Mouse (Mus musculus): ENCODE measurements around the gene Zfpm1. TPM values are rescaled to one million over a fixed set of nuclear protein-coding genes. Genes with fewer than 3 reads are reported as not detected.

Gene Zfpm1
- 23.6 and 24.6 TPM in 2 replicates for total RNA-seq (2021)
- long read RNA-seq, experiment 1, transcript Zfpm1-201 (10 exons, 3,390 nt): major isoform, 13 of 25 reads
- long read RNA-seq, experiment 1, partial matches to known transcripts: 7 of 25 reads
- long read RNA-seq, experiment 1, other reads (novel, unspliced or antisense): 5 of 25 reads
- long read RNA-seq, experiment 2, transcript Zfpm1-201 (10 exons, 3,390 nt): major isoform, 14 of 23 reads
- long read RNA-seq, experiment 2, partial matches to known transcripts: 3 of 23 reads
- long read RNA-seq, experiment 2, other reads (novel, unspliced or antisense): 6 of 23 reads

GRCm38 (mm10) chr8:122282035-122282358 is at the start of gene Zfpm1:
TSS of gene Zfpm1 (plus strand) at chr8:122282141.
- DNase-seq: no peak

- DNase-seq: peak; percentile 66
These were observed 47.9 kb upstream of the Zfpm1 start for GRCm38 (mm10) chr8:122234055-122234454.

DNA sequence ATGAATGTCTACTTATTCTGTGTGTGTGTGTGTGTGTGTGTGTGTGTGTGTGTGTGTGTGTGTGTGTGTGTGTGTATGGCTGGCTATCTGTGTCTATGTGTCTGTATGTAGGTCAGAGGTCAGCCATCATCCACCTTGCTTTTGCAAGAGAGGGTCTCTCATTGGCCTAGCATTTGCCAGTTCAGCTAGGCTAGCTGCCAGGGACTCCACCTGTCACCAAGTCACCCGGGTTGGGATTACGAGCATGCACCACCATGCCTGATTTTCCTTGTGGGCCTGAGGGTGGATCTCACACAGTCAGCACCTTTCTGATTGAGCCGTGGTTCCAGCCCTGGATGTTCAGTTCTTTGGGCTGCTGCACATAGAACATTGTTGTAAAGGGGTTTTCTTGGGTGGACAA is 45.4 kb upstream of the Zfpm1 start:
- DNase-seq: no peak

DNA sequence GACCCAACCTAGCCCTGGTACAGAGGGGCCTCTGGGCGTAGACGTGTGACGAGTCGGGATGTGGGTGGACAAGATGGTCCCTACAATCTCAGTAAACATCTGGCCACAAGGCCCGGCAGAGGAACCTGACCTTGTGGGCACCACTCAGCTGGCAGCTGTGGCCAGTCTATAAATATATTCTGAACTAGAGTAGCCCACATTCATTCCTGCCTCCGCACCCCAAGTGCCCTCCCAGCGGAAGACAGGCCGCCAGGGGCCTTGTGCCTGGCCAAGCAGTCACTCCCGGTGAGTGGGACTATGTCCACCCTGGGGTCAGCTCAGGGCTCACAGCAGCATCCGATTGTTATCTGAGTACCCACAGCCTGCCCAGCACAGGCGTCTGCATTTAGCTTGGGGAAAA is 43.7 kb upstream of the Zfpm1 start:
- no peak for DNase-seq

- DNase-seq: no peak
These were observed 43.2 kb upstream of the Zfpm1 start for GRCm38 (mm10) chr8:122238731-122239130.

GRCm38 (mm10) chr8:122240241-122241026 is 41.5 kb upstream of the Zfpm1 start:
- no peak for DNase-seq

- no peak for DNase-seq
These were observed 38.6 kb upstream of the Zfpm1 start for GRCm38 (mm10) chr8:122243310-122243709.

GRCm38 (mm10) chr8:122245161-122245560 is 36.8 kb upstream of the Zfpm1 start:
- DNase-seq: no peak

GRCm38 (mm10) chr8:122246257-122247211 is 35.4 kb upstream of the Zfpm1 start:
- no peak for DNase-seq

DNA sequence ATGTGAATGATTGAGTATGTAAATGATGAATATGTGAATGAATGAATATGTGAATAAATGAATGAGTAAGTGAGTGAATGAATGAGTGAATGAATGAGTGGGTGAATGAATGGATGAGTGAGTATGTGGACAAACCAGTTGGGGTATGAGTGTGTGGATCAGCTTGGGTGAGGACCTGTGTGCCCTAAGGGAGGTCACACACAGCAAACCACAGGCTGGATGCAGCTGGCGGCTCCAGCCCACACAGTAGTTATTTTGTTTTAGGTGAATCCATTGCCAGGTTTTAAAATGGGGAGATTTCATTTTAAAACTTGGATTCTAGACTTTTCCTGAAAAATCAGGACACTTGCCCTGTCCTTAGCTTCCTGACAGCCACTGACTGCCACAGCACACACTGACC is 30.2 kb upstream of the Zfpm1 start:
- DNase-seq: no peak

DNA sequence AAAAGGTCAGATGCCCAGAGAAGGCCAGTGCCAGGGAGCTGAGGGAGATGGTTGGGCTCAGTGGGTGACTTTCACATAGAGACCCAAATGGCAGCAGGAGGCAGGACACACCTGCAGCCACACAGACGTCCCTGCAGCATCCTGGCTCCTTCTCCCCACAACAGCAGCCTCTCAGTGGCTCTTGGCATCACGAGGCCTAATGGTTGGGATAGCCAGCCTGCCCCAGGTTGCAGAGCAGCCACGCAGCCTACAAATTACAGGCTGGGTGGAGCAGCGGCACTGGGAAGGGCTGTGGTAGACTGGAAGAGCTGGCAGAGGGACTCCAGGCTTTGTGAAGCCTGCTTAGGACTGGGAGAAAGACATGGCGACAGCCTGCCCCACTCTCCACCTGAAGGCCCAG is 29.6 kb upstream of the Zfpm1 start:
- DNase-seq: no peak

DNA sequence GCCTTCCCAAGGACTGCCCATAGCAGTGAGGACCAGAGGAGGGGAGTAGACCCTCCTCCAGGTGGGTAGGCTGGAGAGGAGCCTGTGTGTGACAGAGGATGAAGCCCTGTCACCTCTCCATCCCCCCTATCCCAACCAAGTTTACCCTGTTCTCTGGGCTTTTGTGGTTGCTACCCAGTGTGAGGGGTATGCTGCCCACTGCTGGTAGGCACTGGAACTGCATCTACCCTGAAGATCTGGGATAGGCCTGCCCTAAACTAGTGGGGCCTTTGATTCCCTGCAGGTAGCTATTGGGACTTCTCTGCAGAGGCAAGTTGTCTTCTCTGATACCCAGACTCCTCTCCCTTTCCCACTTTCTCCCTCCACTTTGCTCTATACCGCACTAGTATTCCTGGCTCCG is 22.6 kb upstream of the Zfpm1 start:
- peak; percentile 84 for DNase-seq

DNA sequence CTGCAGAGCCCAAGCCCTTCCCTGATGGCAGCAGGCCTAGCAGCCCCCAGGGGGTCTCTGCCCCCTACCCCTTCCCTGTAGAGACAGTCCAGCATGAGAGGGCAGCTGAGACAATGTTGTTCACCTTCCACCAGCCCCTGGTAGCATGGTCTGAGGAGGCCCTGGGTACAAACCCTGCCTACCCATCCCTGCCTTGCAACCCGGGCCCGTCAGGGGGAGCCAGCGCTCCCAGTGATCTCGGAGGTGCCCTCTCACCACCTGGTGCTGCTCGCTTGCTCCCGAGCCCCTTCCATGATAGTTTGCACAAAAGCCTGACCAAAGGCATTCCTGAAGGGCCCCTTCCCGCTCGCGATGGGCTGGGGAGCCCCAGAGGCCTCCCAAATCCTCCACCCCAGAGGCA is 21.2 kb upstream of the Zfpm1 start:
- no peak for DNase-seq

DNA sequence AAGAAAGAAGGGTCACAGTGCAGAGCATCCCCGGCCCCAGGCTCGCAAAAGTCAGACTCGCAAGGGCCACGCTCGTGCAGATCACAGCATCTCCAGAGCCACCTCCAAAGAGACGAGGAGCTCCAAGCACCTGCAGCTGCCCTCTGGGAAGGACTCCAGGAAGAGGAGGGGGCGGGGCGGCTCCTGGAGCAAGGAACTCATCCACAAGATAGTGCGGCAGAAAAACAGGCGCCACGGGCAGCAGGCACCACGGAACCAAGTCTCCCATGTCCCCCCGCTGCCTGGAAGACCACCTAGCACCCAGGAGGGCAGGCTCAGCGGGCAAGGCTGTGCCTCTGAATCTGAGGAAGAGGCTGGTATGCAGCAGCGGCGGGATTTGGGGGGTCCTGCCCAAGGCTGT is 19.1 kb upstream of the Zfpm1 start:
- no peak for DNase-seq

DNA sequence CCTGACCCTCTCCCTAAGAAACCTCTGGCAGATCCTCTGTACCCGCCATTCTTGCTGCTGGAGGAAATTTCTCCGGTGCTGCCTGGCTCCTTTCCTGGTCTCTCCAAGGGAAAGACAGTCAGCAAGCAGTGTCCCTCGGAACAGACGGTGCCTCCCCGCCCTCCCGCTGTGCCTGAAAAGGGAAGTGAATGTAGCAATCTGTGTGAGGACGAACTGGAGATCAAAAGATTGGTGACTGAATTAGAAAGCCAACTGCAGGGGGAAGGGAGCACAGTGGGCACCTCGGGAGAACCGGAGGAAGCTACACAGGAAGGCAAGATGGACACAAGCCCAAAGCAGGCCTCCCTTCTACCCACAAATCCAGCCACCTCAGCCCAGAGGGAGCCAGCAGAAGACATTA is 17.7 kb upstream of the Zfpm1 start:
- no peak for DNase-seq

DNA sequence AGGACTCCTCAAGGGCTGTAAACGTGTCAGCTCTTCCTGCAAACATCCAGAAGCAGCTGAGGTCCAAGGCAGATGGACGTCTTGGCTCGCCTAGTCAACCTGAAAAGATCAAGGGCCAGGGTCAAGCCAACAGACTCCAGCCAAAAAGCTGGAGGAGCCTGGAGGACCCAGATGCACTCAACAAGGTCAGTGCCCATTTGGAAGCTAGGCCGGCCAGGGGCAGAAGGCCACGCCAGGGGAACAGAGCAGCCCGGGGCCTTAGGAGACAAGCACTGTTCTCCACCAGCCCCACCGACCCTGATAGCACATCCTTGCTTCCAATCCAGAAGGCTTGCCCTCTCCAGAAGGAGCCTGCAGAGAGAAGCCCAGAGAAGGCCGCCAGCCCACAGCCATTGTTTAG is 16.4 kb upstream of the Zfpm1 start:
- DNase-seq: no peak

DNA sequence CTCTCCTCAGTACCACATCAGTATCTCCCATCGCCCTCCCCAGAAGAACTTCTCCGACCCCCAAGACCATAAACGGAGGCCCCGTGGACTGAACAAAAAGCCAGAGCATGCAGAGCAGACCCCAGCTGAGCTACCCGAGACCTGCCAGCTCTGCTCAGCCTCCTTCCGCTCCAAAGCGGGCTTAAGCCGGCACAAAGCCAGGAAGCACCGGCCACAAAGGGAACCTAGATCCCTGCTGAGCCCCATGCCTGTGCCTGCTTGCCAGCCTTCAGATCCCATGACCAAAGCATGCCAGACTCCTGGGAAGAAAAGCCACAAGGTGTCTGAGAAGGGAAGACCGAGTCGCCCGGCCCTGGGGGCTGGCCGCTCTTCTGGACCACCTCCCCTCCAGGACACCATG is 15.1 kb upstream of the Zfpm1 start:
- no peak for DNase-seq

DNA sequence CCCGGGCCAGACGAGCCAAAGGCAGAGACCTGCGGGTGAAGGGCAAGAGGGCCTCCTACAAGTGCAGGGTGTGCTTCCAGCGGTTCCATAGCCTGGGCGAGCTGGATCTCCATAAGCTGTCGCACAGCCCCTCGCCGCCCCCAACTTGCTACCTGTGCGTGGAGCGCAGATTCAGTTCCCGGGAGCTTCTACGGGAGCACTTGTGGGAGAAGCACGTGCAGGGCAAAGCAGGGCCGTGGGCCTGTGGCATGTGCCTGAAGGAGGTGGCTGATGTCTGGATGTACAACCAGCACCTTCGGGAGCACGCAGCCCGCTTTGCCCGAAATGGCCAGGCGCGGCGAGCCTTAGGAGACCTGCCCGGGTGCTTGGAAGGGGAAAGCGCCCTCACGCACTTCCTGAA is 13.1 kb upstream of the Zfpm1 start:
- no peak for DNase-seq

DNA sequence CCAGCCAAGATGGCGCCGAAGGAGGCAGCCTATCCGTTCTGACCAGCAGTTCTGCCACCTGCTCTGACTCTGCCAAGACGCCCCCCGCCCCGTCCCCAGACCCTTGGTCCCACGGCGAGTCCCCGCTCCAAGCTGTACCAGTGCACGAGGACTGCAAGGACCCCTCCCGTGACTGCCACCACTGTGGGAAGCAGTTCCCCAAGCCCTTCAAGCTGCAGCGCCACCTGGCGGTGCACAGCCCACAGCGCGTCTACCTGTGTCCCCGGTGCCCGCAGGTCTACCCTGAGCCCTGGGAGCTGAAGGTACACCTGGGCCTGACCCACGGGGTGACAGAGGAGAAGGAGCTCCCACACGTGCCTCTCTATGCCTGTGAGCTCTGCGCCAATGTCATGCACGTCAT is 12.5 kb upstream of the Zfpm1 start:
- peak; percentile 86 for DNase-seq

DNA sequence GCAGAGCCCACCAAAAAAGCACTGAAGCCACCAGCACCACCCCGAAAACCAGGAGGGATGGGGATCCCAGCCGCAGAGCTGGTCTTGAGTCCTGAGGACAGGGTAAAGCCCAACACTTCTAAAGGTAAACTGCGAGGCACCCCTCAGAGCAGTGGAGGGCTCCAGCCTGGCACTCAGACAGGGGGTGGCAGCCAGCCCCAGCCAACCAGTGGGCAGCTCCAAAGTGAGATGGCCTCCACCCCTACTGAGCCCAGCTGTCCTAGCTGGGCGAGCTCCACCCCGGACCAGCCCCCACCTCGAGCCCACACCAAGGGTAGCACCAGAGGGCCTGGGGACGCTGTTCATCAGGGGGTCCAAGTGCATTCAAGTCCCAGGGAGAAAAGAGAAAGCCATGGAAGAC is 11.4 kb upstream of the Zfpm1 start:
- DNase-seq: no peak

DNA sequence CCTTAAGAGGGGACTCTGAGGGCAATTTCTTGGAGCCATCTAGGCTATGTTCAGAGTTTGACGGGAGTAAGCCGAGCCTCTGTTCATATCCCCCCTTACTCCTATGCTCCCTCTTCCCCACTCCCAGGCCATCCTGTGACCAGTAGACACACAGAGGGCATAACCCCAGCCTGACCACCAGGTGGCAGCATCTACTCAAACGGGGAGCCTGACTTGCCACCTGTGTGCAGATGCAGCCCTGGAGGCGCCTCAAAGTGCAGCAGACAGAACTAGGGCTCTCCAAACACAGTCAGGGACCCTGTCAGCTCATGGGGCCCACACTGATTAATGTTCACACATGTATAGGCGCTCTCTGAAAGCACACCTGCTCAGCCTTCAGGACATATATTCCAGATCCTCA is 8.8 kb upstream of the Zfpm1 start:
- DNase-seq: peak; percentile 93

GRCm38 (mm10) chr8:122273826-122274225 is 8.1 kb upstream of the Zfpm1 start:
- DNase-seq: no peak

All from adrenal gland, postnatal 14 days (tissue).